Mouse (Mus musculus) forebrain, embryonic 14.5 days (tissue): ENCODE results near the gene Cacna2d1. TPM values are rescaled to one million over a fixed set of nuclear protein-coding genes. Genes with fewer than 3 reads are reported as not detected.
A peak's percentile ranks its signal among the peaks of the same experiment; 100 is the strongest.

Source experiments
- ATAC-seq: fragments of 200-750 bp; cut with Nextera tagmentation; 2 replicates; pipeline ENCODE4 v1.8.0; 2017; ENCODE audit warnings: mild to moderate bottlenecking, moderate library complexity
- DNase-seq: peaks from one replicate; pipeline ENCODE4 v3.0.0-alpha.2; 2015; ENCODE audit warnings: low spot score
- H3K27ac ChIP-seq: fragments of 300-500 bp; sonication (generic); 2 replicates; pipeline ENCODE4 v1.5.1; 2014; ENCODE audit warnings: low read depth, mild to moderate bottlenecking, control low read depth, low read length, moderate library complexity
- H3K27me3 ChIP-seq: fragments of 300-500 bp; sonication (generic); replicated peaks from 2 replicates; pipeline ENCODE4 v1.6.1; 2014; ENCODE audit warnings: low read length, control low read depth, mixed read lengths; ENCODE audit not compliant: control insufficient read depth, insufficient read depth
- H3K36me3 ChIP-seq: fragments of 300-500 bp; sonication (generic); 2 replicates; pipeline ENCODE4 v1.6.1; 2014; ENCODE audit warnings: low read length, control low read depth; ENCODE audit not compliant: control insufficient read depth, insufficient read depth
- H3K4me1 ChIP-seq: fragments of 300-500 bp; sonication (generic); 2 replicates; pipeline ENCODE4 v1.6.1; 2014; ENCODE audit warnings: antibody characterized with exemption, low read length, control low read depth; ENCODE audit not compliant: control insufficient read depth, insufficient read depth
- H3K4me2 ChIP-seq: fragments of 300-500 bp; sonication (generic); 2 replicates; pipeline ENCODE4 v1.6.1; 2014; ENCODE audit warnings: mild to moderate bottlenecking, control low read depth, low read length
- H3K4me3 ChIP-seq: fragments of 300-500 bp; sonication (generic); 2 replicates; pipeline ENCODE4 v1.5.1; 2014; ENCODE audit warnings: low read depth, low read length, control low read depth
- H3K9ac ChIP-seq: fragments of 300-500 bp; sonication (generic); 2 replicates; pipeline ENCODE4 v1.6.1; 2014; ENCODE audit warnings: mild to moderate bottlenecking, low read length, control low read depth, moderate library complexity
- H3K9me3 ChIP-seq: fragments of 300-500 bp; sonication (generic); replicated peaks from 2 replicates; pipeline ENCODE4 v1.6.1; 2016; ENCODE audit warnings: low read length, control low read depth, mixed read lengths; ENCODE audit not compliant: control insufficient read depth
- WGBS: fragments of 180-500 bp; shearing (Covaris S2); extraction: QIAGEN DNeasy Blood & Tissue Kit; methylation state at CpG from one replicate; pipeline ENCODE4 v1.1.7; 2014; 5-methylcytosine and 5-hydroxymethylcytosine counted together
- polyA plus RNA-seq: library from polyadenylated mRNA; unstranded; fragments of >200 nt; fragmentation: Nextera tagmentation; extraction: Ambion mirVana; gene quantifications from 2 replicates; pipeline ENCODE4 v1.2.1, GENCODE M21; 2014

Cacna2d1 gene
- polyA plus RNA-seq, 1 experiment from 2014 or later = 22.8 TPM

DNA sequence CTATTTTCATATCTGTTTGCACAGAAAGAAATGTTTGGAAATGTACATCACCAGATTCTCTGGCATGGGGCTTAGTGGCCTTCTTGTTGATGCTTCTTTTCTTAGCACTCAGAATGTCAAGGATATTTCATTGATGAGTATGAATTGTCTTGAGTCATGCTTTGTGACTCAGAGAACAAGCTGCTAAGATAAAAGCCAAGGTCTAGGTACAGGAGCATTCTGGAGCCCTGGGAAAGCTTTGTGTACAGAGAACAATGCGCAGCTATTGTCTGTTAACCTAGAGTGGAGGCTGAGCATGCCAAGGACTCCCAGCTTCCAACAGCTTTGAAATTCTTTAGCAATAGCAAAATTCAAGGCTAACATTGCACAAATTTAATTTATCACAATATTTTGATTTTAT, 249.6 kb downstream of the Cacna2d1 start:
- H3K9me3 ChIP-seq = no peaks in the 10 kb centered on the region
- 90% methylated on average over 1 of the region's 1 CpGs for WGBS
- H3K9ac ChIP-seq = no peak overlapping the region
- no peaks in the 10 kb centered on the region for H3K27me3 ChIP-seq
- no peaks in the 10 kb centered on the region for H3K36me3 ChIP-seq
- DNase-seq = no peak
- no peak overlapping the region for H3K4me3 ChIP-seq
- no peak for ATAC-seq
- no peaks in the 10 kb centered on the region for H3K4me1 ChIP-seq
- H3K4me2 ChIP-seq = no peak overlapping the region
- H3K27ac ChIP-seq = no peak overlapping the region

DNA sequence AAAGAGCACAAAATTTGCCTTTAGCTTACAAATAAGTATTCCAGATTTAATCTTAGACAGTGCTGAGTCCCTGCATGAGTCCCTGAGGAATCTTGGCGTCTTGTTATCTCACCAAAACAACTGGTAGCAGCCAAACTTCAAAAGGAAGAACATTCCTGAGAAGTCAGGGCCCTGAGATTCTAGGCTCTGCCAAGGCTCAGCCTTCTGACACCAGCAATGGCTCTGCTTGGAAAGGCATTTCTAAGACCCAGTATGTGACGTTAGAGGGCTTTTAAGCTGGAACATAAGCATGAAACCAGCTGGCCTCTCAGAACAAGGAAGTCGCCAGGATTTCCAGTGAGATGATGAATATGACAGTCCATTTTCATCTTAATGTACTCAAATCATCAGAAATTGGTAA, 253.4 kb downstream of the Cacna2d1 start:
- Histone ChIP-seq H3K27me3 (no peaks in the 10 kb centered on the region), H3K4me1 (no peaks in the 10 kb centered on the region), H3K9me3 (no peaks in the 10 kb centered on the region), H3K36me3 (no peaks in the 10 kb centered on the region), H3K4me2 (no peak overlapping the region), H3K27ac (no peak overlapping the region), H3K9ac (no peak overlapping the region), H3K4me3 (no peak overlapping the region)
- WGBS = 74% methylated on average over 3 of the region's 3 CpGs
- DNase-seq (no peak), ATAC-seq (no peak)

DNA sequence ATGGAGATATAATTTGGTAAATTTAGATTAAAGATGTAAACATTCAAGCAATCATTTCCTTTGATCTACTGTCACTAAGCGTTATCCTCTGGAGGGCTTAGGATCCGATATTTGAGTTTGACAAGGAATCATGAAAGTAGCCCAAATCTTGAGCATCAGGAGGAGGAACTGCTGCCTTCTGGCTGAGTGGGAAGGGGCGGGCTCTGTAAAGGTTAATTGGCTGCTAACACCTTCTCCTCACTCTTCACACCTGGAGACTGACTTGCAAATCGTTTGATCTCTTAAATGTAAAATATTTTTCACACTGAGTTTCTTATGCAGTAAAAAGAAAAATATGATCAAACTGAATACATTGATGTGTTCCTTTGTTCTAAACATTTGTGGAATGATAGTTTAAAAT, 255.4 kb downstream of the Cacna2d1 start:
- Histone ChIP-seq H3K36me3 (no peaks in the 10 kb centered on the region), H3K9ac (no peak overlapping the region), H3K4me1 (no peaks in the 10 kb centered on the region), H3K4me2 (no peak overlapping the region), H3K9me3 (no peaks in the 10 kb centered on the region), H3K27ac (no peak overlapping the region), H3K4me3 (no peak overlapping the region), H3K27me3 (no peaks in the 10 kb centered on the region)
- ATAC-seq (peak; percentile 61; the same call in 1 of the 2 replicates), DNase-seq (peak; percentile 40)
- WGBS = 68% methylated on average over 4 of the region's 4 CpGs

DNA sequence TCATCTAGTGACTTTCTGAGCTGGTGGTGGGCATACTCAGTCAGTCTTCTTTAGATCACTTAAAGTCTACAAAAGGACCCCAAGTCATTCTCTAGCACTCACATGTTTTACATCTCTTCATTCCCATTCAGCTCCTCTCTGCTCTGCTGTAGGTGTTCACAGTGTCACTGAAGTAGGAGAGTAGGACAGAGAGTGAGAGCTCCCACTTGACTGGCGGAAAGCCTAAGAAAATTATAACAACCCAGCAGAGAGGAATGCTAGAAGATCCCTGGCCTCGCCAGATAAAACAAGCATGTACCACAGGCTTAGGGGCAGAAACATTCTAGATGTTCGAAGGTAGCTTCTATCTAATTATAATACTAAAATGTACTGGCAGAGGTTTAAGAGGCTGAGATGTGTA, 256.7 kb downstream of the Cacna2d1 start:
- Histone ChIP-seq H3K27ac (no peak overlapping the region), H3K4me3 (no peak overlapping the region), H3K36me3 (no peaks in the 10 kb centered on the region), H3K9me3 (no peaks in the 10 kb centered on the region), H3K9ac (no peak overlapping the region), H3K27me3 (no peaks in the 10 kb centered on the region), H3K4me1 (no peaks in the 10 kb centered on the region), H3K4me2 (no peak overlapping the region)
- ATAC-seq (no peak), DNase-seq (no peak)
- 92% methylated on average over 3 of the region's 3 CpGs for WGBS

DNA sequence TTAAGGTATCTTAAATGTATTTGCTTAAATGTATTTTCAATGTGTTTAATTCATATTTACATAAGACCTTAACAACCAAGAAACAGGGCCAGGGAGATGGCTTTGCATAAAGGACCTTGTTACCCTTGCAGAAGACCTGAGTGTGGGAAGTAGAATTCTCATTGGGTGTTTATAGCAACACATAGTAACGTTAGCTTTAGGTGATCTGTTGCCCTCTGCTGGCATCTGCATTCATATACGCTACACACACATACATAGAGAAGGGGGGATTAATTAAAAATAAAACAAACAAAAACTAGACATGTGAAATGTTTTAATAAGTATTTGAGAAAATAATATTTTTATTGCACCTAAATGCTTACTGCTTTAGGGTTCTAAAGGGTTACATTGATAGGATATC, 265.3 kb downstream of the Cacna2d1 start:
- Histone ChIP-seq H3K4me2 (no peak overlapping the region), H3K36me3 (no peaks in the 10 kb centered on the region), H3K4me3 (no peak overlapping the region), H3K27ac (no peak overlapping the region), H3K27me3 (no peaks in the 10 kb centered on the region), H3K9ac (no peak overlapping the region), H3K9me3 (no peaks in the 10 kb centered on the region), H3K4me1 (no peaks in the 10 kb centered on the region)
- WGBS = 30% methylated on average over 2 of the region's 2 CpGs
- DNase-seq (peak; percentile 68), ATAC-seq (peak; percentile 84)

DNA sequence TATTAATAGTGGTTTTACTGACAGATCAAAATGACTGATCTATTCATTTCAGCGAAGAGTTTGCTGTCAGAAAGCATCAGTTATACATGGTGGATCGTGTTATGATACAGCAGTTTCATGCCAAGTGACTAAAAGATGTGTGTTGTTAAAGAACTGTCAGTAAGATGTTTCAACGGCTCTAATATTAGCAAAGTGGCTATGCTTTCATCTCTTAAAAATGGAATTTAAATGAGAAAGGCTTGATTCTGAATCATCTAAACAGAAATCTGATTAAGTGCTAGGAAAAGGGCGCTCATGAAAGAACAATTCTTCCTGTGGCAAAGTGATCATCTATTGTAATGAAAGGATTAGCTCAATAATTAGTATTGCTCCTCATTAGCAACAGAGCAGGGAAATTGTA, 287.5 kb downstream of the Cacna2d1 start:
- Histone ChIP-seq H3K9ac (no peak overlapping the region), H3K36me3 (no peaks in the 10 kb centered on the region), H3K27me3 (no peaks in the 10 kb centered on the region), H3K9me3 (no peaks in the 10 kb centered on the region), H3K4me2 (no peak overlapping the region), H3K4me1 (peaks cover 3% of the 10 kb centered on the region; the same call in 1 of the 2 replicates), H3K27ac (no peak overlapping the region), H3K4me3 (no peak overlapping the region)
- ATAC-seq (peak; percentile 36; the same call in 1 of the 2 replicates), DNase-seq (peak; percentile 35)
- 25% methylated on average over 4 of the region's 4 CpGs for WGBS

DNA sequence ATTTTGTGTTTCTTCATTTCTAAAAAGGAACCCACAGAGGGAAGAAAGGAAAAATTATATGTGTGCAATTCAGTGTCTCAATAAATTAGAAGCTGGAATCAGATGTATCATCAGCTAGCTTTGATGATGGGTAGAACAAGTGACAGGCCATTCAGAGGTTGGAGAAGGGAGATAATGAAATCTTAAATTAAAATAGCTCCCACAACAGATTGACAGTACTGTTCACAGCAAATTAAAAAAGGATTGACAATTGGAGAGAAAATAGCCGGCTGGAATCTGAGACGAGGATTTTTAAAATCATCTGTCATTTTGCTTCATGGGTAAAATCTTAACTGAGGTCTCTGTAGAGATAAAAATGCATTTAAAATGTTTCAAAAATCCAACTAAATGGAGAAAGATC, 290.9 kb downstream of the Cacna2d1 start:
- Histone ChIP-seq H3K4me1 (peaks cover 3% of the 10 kb centered on the region; the same call in 1 of the 2 replicates), H3K27me3 (no peaks in the 10 kb centered on the region), H3K36me3 (no peaks in the 10 kb centered on the region), H3K9ac (no peak overlapping the region), H3K4me3 (no peak overlapping the region), H3K27ac (no peak overlapping the region; the same call in 1 of the 2 replicates), H3K4me2 (no peak overlapping the region), H3K9me3 (no peaks in the 10 kb centered on the region)
- 33% methylated on average over 2 of the region's 2 CpGs for WGBS
- ATAC-seq (peak; percentile 54; the same call in 1 of the 2 replicates), DNase-seq (peak; percentile 29)

DNA sequence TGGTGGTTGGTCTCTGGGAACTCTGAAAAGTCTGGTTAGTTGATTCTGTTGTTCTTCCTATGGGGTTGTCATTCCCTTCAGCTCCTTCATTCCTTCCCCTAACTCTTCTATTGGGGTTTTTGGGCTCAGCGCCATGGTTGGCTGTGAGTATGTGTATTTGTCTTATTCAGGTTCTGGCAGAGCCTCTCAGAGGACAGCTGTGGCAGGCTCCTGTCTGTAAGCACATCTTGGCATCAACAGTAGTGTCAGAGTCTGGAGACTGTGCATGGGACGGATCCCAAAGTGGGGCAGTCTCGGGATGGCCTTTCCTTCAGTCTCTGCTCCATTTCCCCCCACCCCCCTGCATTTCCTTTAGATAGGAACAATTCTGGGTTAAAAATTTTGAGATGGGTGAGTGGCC, 294.9 kb downstream of the Cacna2d1 start:
- DNase-seq = peak; percentile 57
- H3K27me3 ChIP-seq = no peaks in the 10 kb centered on the region
- WGBS = 77% methylated on average over 3 of the region's 3 CpGs

DNA sequence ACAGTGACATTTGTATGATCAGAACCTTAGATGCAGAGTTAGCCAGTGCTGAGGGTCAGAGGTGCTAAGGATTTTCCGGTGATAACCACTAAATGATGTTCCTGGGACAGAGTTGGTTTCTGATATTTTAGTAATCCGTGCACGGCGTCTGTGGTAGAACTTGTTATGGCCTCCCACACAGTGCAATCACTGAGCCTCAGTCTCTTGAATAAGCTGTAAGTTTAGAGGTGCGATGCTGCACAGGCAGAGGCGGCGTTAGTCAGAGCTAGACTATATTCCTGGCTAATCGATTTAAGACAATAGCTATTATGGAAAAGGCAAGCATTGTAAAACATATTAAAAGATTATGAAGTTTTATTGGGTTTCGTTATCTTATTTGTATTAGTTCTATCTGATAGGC, 297.0 kb downstream of the Cacna2d1 start:
- peaks cover 10% of the 10 kb centered on the region; the same call in 1 of the 2 replicates for H3K4me1 ChIP-seq
- no peak for DNase-seq
- H3K4me2 ChIP-seq = no peak overlapping the region
- H3K9me3 ChIP-seq = no peaks in the 10 kb centered on the region
- H3K9ac ChIP-seq = no peak overlapping the region
- H3K4me3 ChIP-seq = no peak overlapping the region
- no peak overlapping the region for H3K27ac ChIP-seq
- ATAC-seq = no peak
- WGBS = 85% methylated on average over 9 of the region's 9 CpGs
- no peaks in the 10 kb centered on the region for H3K36me3 ChIP-seq
- H3K27me3 ChIP-seq = no peaks in the 10 kb centered on the region

More for the DNA sequence above, 294.9 kb downstream of the Cacna2d1 start:
- H3K27ac ChIP-seq = no peak overlapping the region
- no peaks in the 10 kb centered on the region for H3K9me3 ChIP-seq
- H3K9ac ChIP-seq = no peak overlapping the region
- H3K36me3 ChIP-seq = no peaks in the 10 kb centered on the region
- H3K4me3 ChIP-seq = no peak overlapping the region
- no peak overlapping the region for H3K4me2 ChIP-seq
- peaks cover under 1% of the 10 kb centered on the region; the same call in 1 of the 2 replicates for H3K4me1 ChIP-seq
- peak; percentile 83 for ATAC-seq
